Mouse (Mus musculus) intestine, embryonic 15.5 days (tissue): Measurements from ENCODE around the gene Gm960. TPM values are rescaled to one million over a fixed set of nuclear protein-coding genes. Genes with fewer than 3 reads are reported as not detected.

ENCODE experiments used
- ATAC-seq: fragments of 200-750 bp; cut with Nextera tagmentation; 2 replicates; pipeline ENCODE4 v1.8.0; 2017; ENCODE audit warnings: moderate TSS enrichment, moderate library complexity
- H3K27ac ChIP-seq: fragments of 300-500 bp; sonication (generic); 2 replicates; pipeline ENCODE4 v1.5.1; 2015; ENCODE audit warnings: mild to moderate bottlenecking, inconsistent platforms
- H3K27me3 ChIP-seq: fragments of 300-500 bp; sonication (generic); replicated peaks from 2 replicates; pipeline ENCODE4 v1.6.1; 2015; ENCODE audit warnings: inconsistent platforms
- H3K36me3 ChIP-seq: fragments of 300-500 bp; sonication (generic); 2 replicates; pipeline ENCODE4 v1.6.1; 2015; ENCODE audit warnings: inconsistent platforms
- H3K4me1 ChIP-seq: fragments of 300-500 bp; sonication (generic); replicated peaks from 2 replicates; pipeline ENCODE4 v1.6.1; 2015; ENCODE audit warnings: inconsistent platforms
- H3K4me2 ChIP-seq: fragments of 300-500 bp; sonication (generic); replicated peaks from 2 replicates; pipeline ENCODE4 v1.6.1; 2015; ENCODE audit warnings: mild to moderate bottlenecking, inconsistent platforms
- H3K4me3 ChIP-seq: fragments of 300-500 bp; sonication (generic); replicated peaks from 2 replicates; pipeline ENCODE4 v1.5.1; 2015; ENCODE audit warnings: inconsistent platforms
- H3K9ac ChIP-seq: fragments of 300-500 bp; sonication (generic); 2 replicates; pipeline ENCODE4 v1.6.1; 2015; ENCODE audit warnings: inconsistent platforms
- H3K9me3 ChIP-seq: fragments of 300-500 bp; sonication (generic); 2 replicates; pipeline ENCODE4 v1.6.1; 2016; ENCODE audit warnings: inconsistent platforms
- WGBS: fragments of 180-500 bp; shearing (Covaris S2); methylation state at CpG from one replicate; pipeline ENCODE4 v1.1.7; 2015; 5-methylcytosine and 5-hydroxymethylcytosine counted together
- polyA plus RNA-seq: library from polyadenylated mRNA; unstranded; fragments of >200 nt; fragmentation: Nextera tagmentation; extraction: Ambion mirVana; gene quantifications from 2 replicates; pipeline ENCODE4 v1.2.1, GENCODE M21; 2015

The Gm960 gene
- polyA plus RNA-seq, 1 experiment from 2014 or later: 1.4 TPM

- Histone ChIP-seq H3K4me2 (no peak overlapping the region), H3K9me3 (no peaks in the 10 kb centered on the region), H3K27me3 (no peaks in the 10 kb centered on the region), H3K4me3 (no peak overlapping the region), H3K36me3 (no peaks in the 10 kb centered on the region), H3K9ac (no peak overlapping the region), H3K4me1 (no peaks in the 10 kb centered on the region), H3K27ac (no peak overlapping the region)
- no peak for ATAC-seq
- WGBS: 80% methylated on average over 9 of the region's 9 CpGs
These were observed 30.7 kb upstream of the Gm960 start for GRCm38 (mm10) chr19:4729186-4729585.

GRCm38 (mm10) chr19:4720671-4721244, 22.3 kb upstream of the Gm960 start:
- Histone ChIP-seq H3K27me3 (no peaks in the 10 kb centered on the region), H3K9me3 (no peaks in the 10 kb centered on the region), H3K4me1 (no peaks in the 10 kb centered on the region; the same call in 1 of the 2 replicates), H3K4me2 (peak overlapping the region; percentile 50), H3K4me3 (peak overlapping the region; percentile 26), H3K27ac (0 out of 2 replicates have a peak overlapping the region, but pooled peaks have one; percentile 33), H3K9ac (peak overlapping the region; percentile 28), H3K36me3 (no peaks in the 10 kb centered on the region)
- WGBS: 11% methylated on average over 11 of the region's 11 CpGs
- ATAC-seq: peak; percentile 91

- peak overlapping the region; percentile 50 for H3K4me2 ChIP-seq
- no peak overlapping the region for H3K9ac ChIP-seq
- no peaks in the 10 kb centered on the region for H3K27me3 ChIP-seq
- no peaks in the 10 kb centered on the region for H3K36me3 ChIP-seq
- H3K4me3 ChIP-seq: peak overlapping the region; percentile 26; the same call in 1 of the 2 replicates
- ATAC-seq: no peak
- no peaks in the 10 kb centered on the region; the same call in 1 of the 2 replicates for H3K4me1 ChIP-seq
- 81% methylated on average over 15 of the region's 15 CpGs for WGBS
- no peaks in the 10 kb centered on the region for H3K9me3 ChIP-seq
- no peak overlapping the region for H3K27ac ChIP-seq
These were observed 21.6 kb upstream of the Gm960 start for GRCm38 (mm10) chr19:4720112-4720511.

- Histone ChIP-seq H3K27me3 (peaks cover 4% of the 10 kb centered on the region; the same call in 1 of the 2 replicates), H3K36me3 (no peaks in the 10 kb centered on the region), H3K27ac (0 out of 2 replicates have a peak overlapping the region, but pooled peaks have one; percentile 27), H3K4me2 (no peak overlapping the region), H3K9me3 (no peaks in the 10 kb centered on the region), H3K4me3 (no peak overlapping the region), H3K9ac (no peak overlapping the region), H3K4me1 (no peaks in the 10 kb centered on the region; the same call in 1 of the 2 replicates)
- 17% methylated on average over 5 of the region's 5 CpGs for WGBS
- ATAC-seq: peak; percentile 79
These were observed 20.9 kb upstream of the Gm960 start for GRCm38 (mm10) chr19:4719351-4719764.

- 0 out of 2 replicates have a peak overlapping the region, but pooled peaks have one; percentile 27 for H3K27ac ChIP-seq
- no peak overlapping the region for H3K9ac ChIP-seq
- no peaks in the 10 kb centered on the region; the same call in 1 of the 2 replicates for H3K4me1 ChIP-seq
- no peak overlapping the region for H3K4me3 ChIP-seq
- H3K36me3 ChIP-seq: no peaks in the 10 kb centered on the region
- ATAC-seq: 0 out of 2 replicates have a peak, but pooled peaks have one; percentile 19
- 18% methylated on average over 10 of the region's 12 CpGs for WGBS
- peak overlapping the region; percentile 22; the same call in 1 of the 2 replicates for H3K4me2 ChIP-seq
- H3K27me3 ChIP-seq: peaks cover 10% of the 10 kb centered on the region
- no peaks in the 10 kb centered on the region for H3K9me3 ChIP-seq
These were observed 20.2 kb upstream of the Gm960 start for GRCm38 (mm10) chr19:4718716-4719115.

GRCm38 (mm10) chr19:4717281-4717680, 18.8 kb upstream of the Gm960 start:
- Histone ChIP-seq H3K36me3 (no peaks in the 10 kb centered on the region), H3K4me1 (peaks cover 5% of the 10 kb centered on the region), H3K9me3 (no peaks in the 10 kb centered on the region), H3K4me3 (no peak overlapping the region), H3K27me3 (peaks cover 24% of the 10 kb centered on the region), H3K27ac (no peak overlapping the region), H3K9ac (no peak overlapping the region), H3K4me2 (no peak overlapping the region)
- no peak for ATAC-seq
- 81% methylated on average over 2 of the region's 2 CpGs for WGBS

GRCm38 (mm10) chr19:4716756-4717155, 18.3 kb upstream of the Gm960 start:
- WGBS: 95% methylated on average over 14 of the region's 14 CpGs
- Histone ChIP-seq H3K4me3 (no peak overlapping the region), H3K9me3 (no peaks in the 10 kb centered on the region), H3K27ac (no peak overlapping the region), H3K4me2 (no peak overlapping the region), H3K4me1 (peaks cover 10% of the 10 kb centered on the region), H3K9ac (no peak overlapping the region), H3K36me3 (no peaks in the 10 kb centered on the region), H3K27me3 (peaks cover 30% of the 10 kb centered on the region)
- ATAC-seq: no peak

- Histone ChIP-seq H3K4me2 (no peak overlapping the region), H3K36me3 (no peaks in the 10 kb centered on the region), H3K4me3 (no peak overlapping the region), H3K27me3 (peaks cover 45% of the 10 kb centered on the region), H3K9ac (no peak overlapping the region), H3K9me3 (no peaks in the 10 kb centered on the region), H3K4me1 (peaks cover 16% of the 10 kb centered on the region), H3K27ac (no peak overlapping the region)
- 80% methylated on average over 3 of the region's 3 CpGs for WGBS
- no peak for ATAC-seq
These were observed 15.4 kb upstream of the Gm960 start for GRCm38 (mm10) chr19:4713886-4714285.

- H3K27me3 ChIP-seq: peaks cover 45% of the 10 kb centered on the region
- H3K4me3 ChIP-seq: peak overlapping the region; percentile 53
- peaks cover 16% of the 10 kb centered on the region for H3K4me1 ChIP-seq
- no peaks in the 10 kb centered on the region for H3K36me3 ChIP-seq
- H3K9me3 ChIP-seq: no peaks in the 10 kb centered on the region
- 0 out of 2 replicates have a peak overlapping the region, but pooled peaks have one; percentile 42 for H3K9ac ChIP-seq
- WGBS: 56% methylated on average over 13 of the region's 13 CpGs
- H3K27ac ChIP-seq: no peak overlapping the region
- ATAC-seq: no peak
- peak overlapping the region; percentile 99 for H3K4me2 ChIP-seq
These were observed 14.5 kb upstream of the Gm960 start for GRCm38 (mm10) chr19:4712781-4713526.

GRCm38 (mm10) chr19:4712156-4712780, 13.8 kb upstream of the Gm960 start:
- WGBS: under 1% methylated on average over 56 of the region's 60 CpGs

GRCm38 (mm10) chr19:4711601-4712155, 13.2 kb upstream of the Gm960 start:
- H3K9me3 ChIP-seq: no peaks in the 10 kb centered on the region
- ATAC-seq: peak; percentile 58
- peaks cover 16% of the 10 kb centered on the region for H3K4me1 ChIP-seq
- no peaks in the 10 kb centered on the region for H3K36me3 ChIP-seq
- H3K4me3 ChIP-seq: peak overlapping the region; percentile 53
- WGBS: under 1% methylated on average over 41 of the region's 65 CpGs
- H3K9ac ChIP-seq: peak overlapping the region; percentile 42
- peak overlapping the region; percentile 99 for H3K4me2 ChIP-seq
- no peak overlapping the region for H3K27ac ChIP-seq
- H3K27me3 ChIP-seq: peaks cover 45% of the 10 kb centered on the region

More at GRCm38 (mm10) chr19:4712156-4712780, 13.8 kb upstream of the Gm960 start:
- Histone ChIP-seq H3K27me3 (peaks cover 45% of the 10 kb centered on the region), H3K4me3 (peak overlapping the region; percentile 53), H3K27ac (no peak overlapping the region), H3K9me3 (no peaks in the 10 kb centered on the region), H3K9ac (peak overlapping the region; percentile 42), H3K36me3 (no peaks in the 10 kb centered on the region), H3K4me2 (peak overlapping the region; percentile 99), H3K4me1 (peaks cover 16% of the 10 kb centered on the region)
- peak; percentile 31 for ATAC-seq

GRCm38 (mm10) chr19:4711098-4711600, 12.7 kb upstream of the Gm960 start, which contains the start of gene Sptbn2:
Sptbn2 (plus strand) TSS chr19:4711167.
- H3K27ac ChIP-seq: no peak within 1 kb of the TSS
- H3K4me1 ChIP-seq: peaks cover 16% of the 10 kb centered on the region
- 24% methylated on average over 13 of the region's 13 CpGs for WGBS
- ATAC-seq: no peak
- H3K36me3 ChIP-seq: no peaks in the 10 kb centered on the region
- H3K27me3 ChIP-seq: peaks cover 45% of the 10 kb centered on the region
- H3K4me3 ChIP-seq: peak within 1 kb of the TSS; percentile 53
- H3K4me2 ChIP-seq: peak within 1 kb of the TSS; percentile 99
- no peaks in the 10 kb centered on the region for H3K9me3 ChIP-seq
- H3K9ac ChIP-seq: peak within 1 kb of the TSS; percentile 42
